Mouse (Mus musculus) testis, adult 2 months (tissue): ENCODE data around the gene Rims1.

Source experiments
- CTCF ChIP-seq: fragments of 200-500 bp; IDR thresholded peaks from 2 replicates; pipeline ENCODE4 v1.5.1; 2012; ENCODE audit warnings: low read depth, mild to moderate bottlenecking, inconsistent platforms, low read length, moderate library complexity; ENCODE audit not compliant: control insufficient read depth, insufficient read depth, insufficient replicate concordance
- POLR2A ChIP-seq: fragments of 200-500 bp; IDR thresholded peaks from 2 replicates; pipeline ENCODE4 v1.6.1; 2012; ENCODE audit warnings: low read depth, mild to moderate bottlenecking, inconsistent platforms, low read length, moderate library complexity; ENCODE audit not compliant: control insufficient read depth

GRCm38 (mm10) chr1:22306519-22306918 lies 499.3 kb downstream of the Rims1 start:
- TF ChIP-seq CTCF (no peak), POLR2A (no peak)
